Mouse (Mus musculus): Measurements from ENCODE around the gene Drd4.

DNA sequence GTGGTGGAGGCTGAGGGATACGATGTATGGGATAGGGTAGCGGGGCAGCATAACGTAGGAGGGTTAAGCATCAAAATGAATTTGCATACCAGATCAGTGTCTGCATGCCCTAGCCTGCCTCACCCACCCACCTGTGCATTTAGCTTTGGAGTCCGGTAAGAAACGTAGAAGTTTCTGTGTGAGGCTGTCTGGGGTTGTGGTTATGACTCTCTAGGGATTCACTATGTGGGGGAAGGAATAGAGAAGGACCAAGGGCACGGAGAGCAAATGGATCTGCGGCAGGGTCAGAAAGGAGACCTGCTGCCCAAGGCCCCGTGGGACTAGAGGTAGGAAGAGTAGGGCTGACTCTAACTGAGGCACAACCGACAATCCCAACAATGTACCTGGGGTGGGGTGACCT, 16.4 kb upstream of the Drd4 start:
- no peak for TF ChIP-seq CTCF (IDR thresholded peaks at IDR 0.05; ENCODE audit: low read depth, low read length)
- TF ChIP-seq POLR2A (IDR thresholded peaks at IDR 0.05; ENCODE audit: borderline replicate concordance, low read depth, low read length) = no peak

All from bone marrow macrophage, adult 2 months (primary cell).